Mouse (Mus musculus) kidney, postnatal 14 days (tissue): ENCODE results near the gene Susd1.

Source experiments
- DNase-seq: peaks from one replicate; pipeline ENCODE4 v3.0.0; 2022; ENCODE audit warnings: mixed read lengths

Susd1 gene

GRCm38 (mm10) chr4:59319136-59319941, 119.1 kb downstream of the Susd1 start:
- DNase-seq, result no peak

GRCm38 (mm10) chr4:59318602-59319001, 119.8 kb downstream of the Susd1 start:
- no peak for DNase-seq

DNA sequence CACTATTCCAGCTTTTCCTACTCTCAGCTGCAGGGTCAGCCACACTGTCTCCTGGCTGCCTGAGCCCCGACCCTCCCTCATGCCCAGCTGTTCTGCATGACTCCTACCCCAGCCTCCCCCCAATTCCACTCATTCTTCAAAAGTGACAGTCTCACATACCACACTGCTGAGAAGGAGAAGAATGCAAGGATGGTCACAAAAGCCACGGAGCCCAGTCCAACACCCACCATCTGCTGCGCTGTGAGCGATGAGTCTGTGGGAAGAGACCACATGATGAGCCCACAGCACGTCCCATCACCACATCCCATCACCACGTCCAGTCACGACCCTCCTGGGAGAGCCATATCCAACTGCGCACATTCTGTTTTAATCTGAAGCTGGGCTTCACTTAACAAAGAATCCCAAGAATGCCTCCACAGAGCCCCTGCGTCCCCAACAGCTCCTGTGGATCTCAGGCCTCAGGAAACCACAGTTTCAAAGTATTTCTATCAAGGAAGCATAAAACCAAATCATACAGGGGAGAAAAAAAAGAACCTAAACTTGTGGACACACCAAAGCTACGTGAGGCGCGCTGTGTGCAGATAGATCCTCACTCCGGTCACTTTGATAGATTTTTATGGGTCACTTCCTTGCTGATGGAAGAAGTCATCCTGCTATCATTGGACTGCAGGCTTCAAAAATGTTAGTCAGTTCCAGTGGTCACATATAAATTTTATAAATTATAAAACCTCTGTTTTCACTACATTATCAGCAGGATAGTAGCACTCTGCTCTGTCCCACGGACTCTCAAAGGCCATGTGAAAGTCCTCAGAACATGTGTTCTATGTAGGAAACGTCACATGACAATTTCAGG, 122.7 kb downstream of the Susd1 start:
- peak; percentile 5 for DNase-seq

DNA sequence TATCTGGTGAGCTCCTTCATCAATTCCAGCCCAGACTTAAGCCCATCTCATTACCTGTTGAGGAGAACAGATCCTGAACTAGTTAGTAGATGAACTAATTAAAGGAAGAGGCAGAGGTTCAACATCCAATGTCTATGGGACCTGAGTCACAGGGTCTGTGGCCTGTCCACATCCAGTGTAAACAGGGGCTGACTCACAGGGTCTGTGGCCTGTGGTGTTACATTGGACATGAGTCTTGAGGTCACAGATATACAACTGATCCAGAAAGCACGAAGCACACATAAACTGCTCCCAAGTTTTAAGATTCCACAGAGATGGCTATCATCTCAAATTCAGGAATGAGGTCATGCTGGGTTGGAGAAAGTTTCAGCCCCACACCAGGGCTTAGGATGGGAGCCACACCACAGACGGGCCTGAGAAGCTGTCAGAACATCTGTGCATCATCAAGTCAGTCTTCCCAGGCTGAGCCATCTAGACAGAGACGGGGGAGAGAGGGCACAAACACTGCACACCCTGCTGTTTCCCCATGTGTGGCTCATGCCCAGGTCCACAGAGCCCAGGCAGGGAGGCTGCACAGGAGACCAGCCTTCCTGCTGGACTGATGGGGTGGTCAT, 123.4 kb downstream of the Susd1 start:
- DNase-seq, result no peak

DNA sequence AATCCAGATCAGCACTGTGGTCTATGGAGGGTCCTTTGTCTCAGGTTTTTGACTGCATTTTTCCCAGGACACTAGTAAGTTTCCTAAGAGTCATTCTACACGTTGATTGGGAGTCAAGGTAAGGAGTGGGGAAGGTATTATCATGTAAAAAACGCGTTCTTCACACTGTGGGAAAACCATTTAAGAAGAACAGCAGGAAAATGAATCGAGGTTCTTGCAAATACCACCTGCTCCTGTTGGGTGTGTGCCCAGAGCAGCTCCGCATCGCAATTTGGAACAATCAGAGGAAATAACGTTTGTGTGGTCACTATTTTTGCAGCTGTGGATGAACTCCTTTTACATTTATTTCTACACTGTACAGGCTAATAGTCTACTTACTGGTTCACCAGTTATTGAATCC, 125.5 kb downstream of the Susd1 start:
- DNase-seq, result peak; percentile 24

GRCm38 (mm10) chr4:59310590-59310989, 127.8 kb downstream of the Susd1 start:
- DNase-seq, result no peak

DNA sequence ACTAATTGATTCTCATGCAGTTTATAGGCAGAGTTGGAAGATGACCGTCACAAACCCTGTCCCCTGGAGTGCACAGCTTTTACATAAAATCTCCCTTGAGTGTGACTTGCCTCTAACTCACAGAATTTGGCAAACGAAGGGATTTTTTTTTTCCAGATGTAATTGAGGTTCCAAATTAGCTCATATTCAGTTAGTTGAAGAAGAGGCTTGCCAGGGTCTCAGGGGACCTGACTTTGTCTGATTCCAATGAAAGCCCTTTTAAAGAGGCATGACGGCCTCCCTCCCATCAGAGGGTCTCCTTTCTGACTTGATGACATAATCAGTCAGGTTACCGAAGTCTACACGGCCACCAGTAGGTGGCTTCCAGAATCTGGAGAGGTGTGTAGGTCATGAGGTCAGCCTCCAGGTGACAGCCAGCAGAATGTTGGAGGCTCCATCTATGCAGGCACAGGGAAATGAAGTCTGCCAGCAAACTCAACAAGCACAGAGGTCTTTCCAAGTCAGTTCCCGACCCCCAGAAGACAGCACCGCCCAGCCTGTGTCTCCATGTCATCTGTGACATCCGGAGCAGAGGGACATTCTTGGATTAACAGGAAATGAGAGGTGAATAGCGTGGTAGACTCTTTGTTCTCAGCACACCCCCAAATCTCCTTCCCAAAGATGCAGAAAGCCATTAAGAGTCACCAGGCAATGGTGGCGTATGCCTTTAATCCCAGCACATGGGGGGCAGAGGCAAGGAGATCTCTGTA, 130.4 kb downstream of the Susd1 start:
- DNase-seq, result no peak

- no peak for DNase-seq
These were observed 136.0 kb downstream of the Susd1 start for GRCm38 (mm10) chr4:59302387-59302786.

GRCm38 (mm10) chr4:59301025-59301815, 137.2 kb downstream of the Susd1 start:
- no peak for DNase-seq

DNA sequence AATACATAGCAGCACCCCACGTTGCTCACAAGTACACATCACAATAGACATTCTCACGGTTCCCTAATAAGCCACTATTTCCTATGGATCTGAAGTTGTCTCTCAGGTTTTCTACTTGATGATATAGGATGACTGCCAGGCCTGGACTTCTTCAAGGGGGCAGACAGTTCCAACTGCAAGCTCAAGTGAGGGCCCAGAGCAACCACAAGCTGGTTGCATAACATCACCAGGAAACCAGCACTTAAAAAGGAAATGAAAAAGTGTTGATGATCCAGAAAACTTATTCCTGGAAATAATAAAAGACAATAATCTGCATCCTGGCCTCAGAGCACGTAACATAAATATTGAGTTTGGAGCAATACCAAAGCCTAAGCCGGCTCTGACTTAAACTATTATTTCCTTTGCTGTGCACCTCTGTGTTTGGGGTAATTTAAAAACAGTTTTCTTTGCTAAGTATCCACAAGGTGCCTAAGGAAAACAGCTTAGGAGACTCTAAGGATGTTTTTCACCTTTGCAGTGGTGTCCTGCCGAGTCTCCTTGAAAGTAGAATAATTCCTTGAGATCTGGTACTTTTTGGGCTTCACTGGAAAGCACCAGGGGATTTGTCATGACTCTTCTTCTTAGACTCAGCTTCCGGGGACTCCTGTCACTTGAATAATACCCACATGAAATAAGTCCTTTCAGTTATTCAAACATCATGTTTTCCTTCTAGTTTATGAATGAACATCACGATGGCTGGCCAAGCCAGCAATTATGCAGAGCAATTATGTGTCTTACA, 139.5 kb downstream of the Susd1 start:
- no peak for DNase-seq

DNA sequence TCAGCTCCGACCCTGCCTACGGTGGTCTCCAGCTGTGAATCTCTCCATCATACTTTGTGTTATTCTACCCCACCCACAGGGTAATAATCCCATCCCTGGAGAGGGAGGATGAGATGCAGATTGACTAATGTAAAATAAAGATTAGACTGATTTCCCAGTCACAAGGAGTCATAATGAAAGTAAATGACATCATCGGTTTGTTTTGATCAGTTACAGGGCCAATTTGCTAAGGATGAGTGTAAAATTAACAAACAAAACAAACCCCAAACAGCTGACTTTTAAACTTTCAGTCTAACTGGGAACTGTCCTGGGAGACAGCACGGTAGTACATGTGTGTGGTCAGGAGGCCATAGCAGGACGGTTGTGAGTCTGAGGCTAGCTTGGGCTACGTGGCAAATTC, 143.3 kb downstream of the Susd1 start:
- no peak for DNase-seq

- no peak for DNase-seq
These were observed 143.8 kb downstream of the Susd1 start for GRCm38 (mm10) chr4:59294661-59295060.

DNA sequence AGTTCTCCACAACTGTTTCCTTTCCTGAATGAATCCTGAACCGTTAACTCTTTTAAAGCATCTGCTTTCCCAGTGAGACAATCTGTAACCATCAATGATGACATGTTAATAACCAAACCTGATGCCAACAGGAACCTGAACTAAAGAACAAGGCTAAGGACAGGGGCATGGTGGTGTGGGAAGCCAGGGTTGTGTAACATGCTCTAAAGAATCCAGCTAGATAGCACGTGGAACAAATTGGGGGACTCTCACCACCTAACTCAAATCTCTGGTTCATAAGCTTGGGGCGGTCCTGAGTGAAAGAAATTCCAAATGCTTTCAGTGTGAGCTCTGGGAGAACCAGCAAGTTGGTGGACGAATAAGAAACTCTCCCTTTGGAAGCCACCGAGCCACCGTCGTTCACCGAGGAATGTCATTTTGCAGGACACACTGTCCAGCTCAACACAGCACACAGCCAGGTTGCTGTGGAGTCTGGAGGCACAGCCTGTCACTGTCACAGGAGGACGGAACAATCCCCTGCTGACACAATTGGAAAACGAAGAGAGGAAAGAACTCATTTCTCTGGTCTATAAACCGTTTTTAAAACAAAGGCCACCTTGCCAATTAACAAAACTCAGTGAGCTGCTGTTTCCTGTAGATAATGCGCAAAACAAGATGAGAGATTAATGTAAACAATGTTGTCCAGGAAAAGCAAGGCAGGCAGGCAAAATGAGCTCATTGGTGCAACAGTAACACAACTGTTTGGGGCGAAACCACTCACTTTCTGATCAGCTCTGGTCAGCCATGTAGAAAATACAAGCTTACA, 146.3 kb downstream of the Susd1 start:
- DNase-seq, result no peak

DNA sequence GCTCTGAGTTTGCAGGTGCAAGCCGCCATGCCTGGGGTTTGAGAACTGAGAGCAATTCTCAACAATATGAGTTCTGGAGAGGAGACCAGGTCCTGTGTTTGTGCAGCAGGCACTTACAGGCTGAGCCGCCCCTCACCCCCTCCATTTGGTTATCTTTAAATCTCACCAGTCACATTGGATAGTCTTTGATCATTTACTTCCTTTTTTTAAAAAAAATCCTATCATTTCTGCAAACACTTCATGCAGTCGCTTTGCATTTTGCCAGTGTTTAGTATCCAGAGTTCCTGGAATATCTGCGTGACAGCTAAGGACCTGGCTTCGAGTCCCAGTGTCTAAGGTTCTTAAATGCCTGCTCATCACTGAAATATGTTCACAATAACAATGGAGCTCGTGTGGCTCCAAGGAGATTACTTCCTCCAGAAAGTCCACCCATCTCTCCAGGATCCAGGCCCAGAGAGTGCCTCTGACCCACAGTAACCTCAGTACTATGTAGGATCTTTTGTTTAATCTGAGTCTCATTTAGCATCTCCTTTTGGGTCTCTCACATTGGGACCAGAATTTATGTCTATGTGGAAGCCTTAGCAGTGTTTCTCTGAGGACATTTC, 147.4 kb downstream of the Susd1 start:
- DNase-seq, result no peak

GRCm38 (mm10) chr4:59287103-59287502, 151.3 kb downstream of the Susd1 start:
- DNase-seq, result no peak

DNA sequence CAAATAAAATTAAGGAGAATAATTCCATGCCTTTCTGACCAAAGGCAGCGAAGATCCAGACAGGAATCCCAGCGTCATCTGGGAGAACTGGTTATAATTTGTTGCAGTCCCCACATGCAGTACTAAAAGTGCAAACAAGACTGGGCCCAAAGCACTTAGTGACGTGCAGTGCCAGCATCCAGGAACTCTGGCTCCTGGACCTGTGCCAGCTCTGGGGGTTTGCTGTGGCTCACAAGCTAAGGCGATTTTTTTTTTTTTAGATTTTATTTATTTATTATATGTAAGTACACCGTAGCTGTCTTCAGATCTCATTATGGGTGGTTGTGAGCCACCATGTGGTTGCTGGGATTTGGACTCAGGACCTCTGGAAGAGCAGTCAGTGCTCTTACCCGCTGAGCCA, 152.1 kb downstream of the Susd1 start:
- peak; percentile 18 for DNase-seq

DNA sequence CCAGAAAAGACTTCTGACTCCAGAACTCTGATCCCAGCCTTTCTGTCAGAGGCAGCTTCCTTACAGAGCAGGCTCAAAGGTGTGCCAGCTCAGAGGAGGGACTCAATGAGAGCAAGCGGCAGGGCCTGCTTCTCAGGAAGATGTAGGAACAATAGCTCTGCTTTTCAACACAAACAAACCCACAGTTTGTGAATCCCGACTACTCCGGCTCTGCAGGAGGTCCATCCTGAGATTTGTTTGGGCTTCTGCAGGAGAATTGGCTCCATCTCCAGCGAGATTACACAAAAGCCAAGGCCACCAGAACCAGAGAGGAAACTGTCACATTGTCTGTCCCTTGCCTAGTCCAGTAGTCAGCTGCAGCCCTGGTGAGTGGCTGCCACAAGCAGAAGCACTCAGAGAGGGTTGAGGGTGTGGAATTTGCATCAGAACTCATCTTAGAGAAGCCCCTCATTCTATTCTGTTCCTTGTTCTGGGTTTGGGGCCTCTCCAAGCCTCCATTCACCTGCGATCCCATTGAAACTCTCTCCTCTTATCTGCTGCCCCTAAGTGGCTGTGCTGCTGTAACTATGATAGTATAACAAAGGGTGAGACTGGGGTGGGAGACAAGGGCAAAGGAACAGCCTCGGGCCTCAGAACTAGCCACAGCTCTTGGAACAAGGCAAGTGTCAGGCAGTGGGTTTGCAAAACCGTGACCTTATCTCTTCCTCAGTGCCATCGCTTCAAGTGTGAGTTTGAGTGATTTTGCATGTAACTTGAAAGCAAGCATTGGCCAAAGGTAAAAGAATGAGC, 155.5 kb downstream of the Susd1 start:
- no peak for DNase-seq

DNA sequence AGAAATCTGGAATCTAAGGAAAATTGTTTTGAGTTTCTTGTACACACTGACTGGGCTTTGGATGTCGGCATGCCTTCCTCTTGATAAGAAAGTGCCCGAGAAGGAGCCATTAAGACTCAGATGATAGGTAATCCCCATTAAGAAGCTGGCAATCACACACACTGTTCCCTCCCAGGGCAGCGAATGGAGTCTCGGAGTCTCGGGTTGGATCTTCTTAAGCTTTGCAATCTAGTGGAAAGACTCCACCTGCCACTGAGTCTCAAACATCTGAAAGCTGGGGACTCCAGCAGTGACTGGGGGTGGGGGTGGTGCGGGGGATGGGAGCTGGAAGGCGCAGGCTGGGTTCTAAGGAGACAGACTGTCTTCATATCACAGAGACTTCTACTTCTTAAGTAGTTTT, 156.3 kb downstream of the Susd1 start:
- no peak for DNase-seq

DNA sequence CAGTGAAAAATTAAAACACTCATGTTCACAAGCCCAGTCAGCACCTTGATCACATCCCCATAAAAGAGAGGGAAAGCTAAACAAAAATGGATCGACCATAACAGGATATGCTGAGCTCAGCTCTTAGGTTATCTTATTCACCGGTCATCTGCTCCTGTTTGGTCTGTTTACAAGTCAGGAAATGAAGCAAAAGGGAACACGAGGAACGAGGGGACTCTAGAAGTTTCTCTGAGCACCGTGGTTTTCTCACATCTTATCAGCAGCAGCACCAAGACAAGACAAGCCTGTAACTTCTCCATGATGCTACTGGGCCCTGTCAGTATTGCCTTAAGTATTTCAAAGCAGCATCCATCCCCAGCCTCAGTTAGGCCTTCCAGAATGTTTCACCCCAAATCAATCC, 157.6 kb downstream of the Susd1 start:
- no peak for DNase-seq
